Mouse (Mus musculus): ENCODE measurements around the gene Etv5. TPM values are rescaled to one million over a fixed set of nuclear protein-coding genes. Genes with fewer than 3 reads are reported as not detected.

The Etv5 gene
- polyA plus RNA-seq, 2 experiments = 2.6 to 2.7 TPM

GRCm38 (mm10) chr16:22467111-22467510, 27.6 kb upstream of the Etv5 start:
- no peak overlapping the region for H3K4me2 ChIP-seq (ENCODE audit: low read depth)
- no peaks in the 10 kb centered on the region for H3K36me3 ChIP-seq (replicated peaks; ENCODE audit: control insufficient read depth, insufficient read depth, low read depth)
- H3K4me1 ChIP-seq (replicated peaks; ENCODE audit: control insufficient read depth in 2 of 2, insufficient read depth in 2 of 2, low read length in 1 of 2) = no peaks in the 10 kb centered on the region
- no peak overlapping the region for H3K4me3 ChIP-seq (ENCODE audit: insufficient read depth in 1 of 2, low read depth in 2 of 2, low read length in 2 of 2)
- no peaks in the 10 kb centered on the region for H3K27me3 ChIP-seq (ENCODE audit: control insufficient read depth, insufficient read depth, low read length)
- DNase-seq (ENCODE audit: low read depth in 3 of 3, low spot score in 3 of 3) (no peak), ATAC-seq (ENCODE audit: insufficient read depth) (no peak)
- WGBS (ENCODE audit: insufficient replicate concordance) = 61% methylated on average over 2 of the region's 2 CpGs
- H3K27ac ChIP-seq = no peak overlapping the region
- TF ChIP-seq EP300 (IDR thresholded peaks at IDR 0.05; ENCODE audit: low read depth) (no peak), CTCF (IDR thresholded peaks at IDR 0.05; ENCODE audit: low read depth) (no peak)
- H3K9ac ChIP-seq (replicated peaks) = no peak overlapping the region
- no peaks in the 10 kb centered on the region for H3K9me3 ChIP-seq (ENCODE audit: control insufficient read depth, low read length)

GRCm38 (mm10) chr16:22466381-22466780, 26.9 kb upstream of the Etv5 start:
- DNase-seq (ENCODE audit: low read depth in 3 of 3, low spot score in 3 of 3) (no peak), ATAC-seq (ENCODE audit: insufficient read depth) (no peak)
- 58% methylated on average over 11 of the region's 11 CpGs for WGBS (ENCODE audit: insufficient replicate concordance)
- Histone ChIP-seq H3K4me1 (replicated peaks; ENCODE audit: control insufficient read depth in 2 of 2, insufficient read depth in 2 of 2, low read length in 1 of 2) (no peaks in the 10 kb centered on the region), H3K27me3 (ENCODE audit: control insufficient read depth, insufficient read depth, low read length) (no peaks in the 10 kb centered on the region), H3K4me3 (ENCODE audit: insufficient read depth in 1 of 2, low read depth in 2 of 2, low read length in 2 of 2) (no peak overlapping the region), H3K9ac (replicated peaks) (no peak overlapping the region), H3K36me3 (replicated peaks; ENCODE audit: control insufficient read depth, insufficient read depth, low read depth) (no peaks in the 10 kb centered on the region), H3K9me3 (ENCODE audit: control insufficient read depth, low read length) (no peaks in the 10 kb centered on the region), H3K4me2 (ENCODE audit: low read depth) (no peak overlapping the region), H3K27ac (no peak overlapping the region)
- no peak for TF ChIP-seq EP300 (IDR thresholded peaks at IDR 0.05; ENCODE audit: low read depth)

- H3K36me3 ChIP-seq (replicated peaks; ENCODE audit: control insufficient read depth, insufficient read depth, low read depth) = no peaks in the 10 kb centered on the region
- no peak overlapping the region for H3K27ac ChIP-seq
- H3K9me3 ChIP-seq (ENCODE audit: control insufficient read depth, low read length) = no peaks in the 10 kb centered on the region
- 51% methylated on average over 3 of the region's 3 CpGs for WGBS (ENCODE audit: insufficient replicate concordance)
- no peaks in the 10 kb centered on the region for H3K4me1 ChIP-seq (replicated peaks; ENCODE audit: control insufficient read depth in 2 of 2, insufficient read depth in 2 of 2, low read length in 1 of 2)
- TF ChIP-seq EP300 (IDR thresholded peaks at IDR 0.05; ENCODE audit: low read depth) (no peak), CTCF (IDR thresholded peaks at IDR 0.05; ENCODE audit: low read depth) (no peak)
- H3K9ac ChIP-seq (replicated peaks) = no peak overlapping the region
- no peak overlapping the region for H3K4me3 ChIP-seq (ENCODE audit: insufficient read depth in 1 of 2, low read depth in 2 of 2, low read length in 2 of 2)
- ATAC-seq (ENCODE audit: insufficient read depth) (no peak), DNase-seq (ENCODE audit: low read depth in 3 of 3, low spot score in 3 of 3) (no peak)
- no peaks in the 10 kb centered on the region for H3K27me3 ChIP-seq (ENCODE audit: control insufficient read depth, insufficient read depth, low read length)
- H3K4me2 ChIP-seq (ENCODE audit: low read depth) = no peak overlapping the region
These were observed 22.7 kb upstream of the Etv5 start for GRCm38 (mm10) chr16:22462220-22462619.

- no peak for DNase-seq (ENCODE audit: low read depth in 3 of 3, low spot score in 3 of 3)
- ATAC-seq (ENCODE audit: insufficient read depth) = no peak
- Histone ChIP-seq H3K9me3 (ENCODE audit: control insufficient read depth, low read length) (no peaks in the 10 kb centered on the region), H3K9ac (replicated peaks) (no peak overlapping the region), H3K27ac (no peak overlapping the region), H3K4me3 (ENCODE audit: insufficient read depth in 1 of 2, low read depth in 2 of 2, low read length in 2 of 2) (no peak overlapping the region), H3K4me1 (replicated peaks; ENCODE audit: control insufficient read depth in 2 of 2, insufficient read depth in 2 of 2, low read length in 1 of 2) (no peaks in the 10 kb centered on the region), H3K4me2 (ENCODE audit: low read depth) (no peak overlapping the region), H3K36me3 (replicated peaks; ENCODE audit: control insufficient read depth, insufficient read depth, low read depth) (no peaks in the 10 kb centered on the region), H3K27me3 (ENCODE audit: control insufficient read depth, insufficient read depth, low read length) (no peaks in the 10 kb centered on the region)
- TF ChIP-seq EP300 (IDR thresholded peaks at IDR 0.05; ENCODE audit: low read depth) (no peak), CTCF (IDR thresholded peaks at IDR 0.05; ENCODE audit: low read depth) (no peak)
- 36% methylated on average over 6 of the region's 6 CpGs for WGBS (ENCODE audit: insufficient replicate concordance)
These were observed 22.2 kb upstream of the Etv5 start for GRCm38 (mm10) chr16:22461728-22462127.

- no peak overlapping the region for H3K27ac ChIP-seq
- DNase-seq (ENCODE audit: low read depth in 3 of 3, low spot score in 3 of 3) (no peak), ATAC-seq (ENCODE audit: insufficient read depth) (no peak)
- no peaks in the 10 kb centered on the region for H3K9me3 ChIP-seq (ENCODE audit: control insufficient read depth, low read length)
- H3K9ac ChIP-seq (replicated peaks) = no peak overlapping the region
- H3K27me3 ChIP-seq (ENCODE audit: control insufficient read depth, insufficient read depth, low read length) = no peaks in the 10 kb centered on the region
- no peaks in the 10 kb centered on the region for H3K36me3 ChIP-seq (replicated peaks; ENCODE audit: control insufficient read depth, insufficient read depth, low read depth)
- H3K4me1 ChIP-seq (replicated peaks; ENCODE audit: control insufficient read depth in 2 of 2, insufficient read depth in 2 of 2, low read length in 1 of 2) = no peaks in the 10 kb centered on the region
- 10% methylated on average over 1 of the region's 1 CpGs for WGBS (ENCODE audit: insufficient replicate concordance)
- no peak for TF ChIP-seq CTCF (IDR thresholded peaks at IDR 0.05; ENCODE audit: low read depth)
- no peak overlapping the region for H3K4me2 ChIP-seq (ENCODE audit: low read depth)
- no peak overlapping the region for H3K4me3 ChIP-seq (ENCODE audit: insufficient read depth in 1 of 2, low read depth in 2 of 2, low read length in 2 of 2)
These were observed 21.4 kb upstream of the Etv5 start for GRCm38 (mm10) chr16:22460960-22461359.
